Mouse (Mus musculus) kidney, adult 18-20 months (tissue): ENCODE results near the gene Micall2.
"Not testable (repeated sequence)": the region's sequence is repeated elsewhere in the genome, so short reads cannot be mapped to it uniquely, and the experiment has no call there.

ENCODE experiments used
- DNase-seq: peaks from one replicate; pipeline ENCODE4 v3.0.0; 2021

Micall2 gene

GRCm38 (mm10) chr5:139727261-139727660, 8.9 kb downstream of the Micall2 start:
- DNase-seq, result no peak

GRCm38 (mm10) chr5:139726186-139726585, 9.9 kb downstream of the Micall2 start:
- DNase-seq, result no peak

- DNase-seq, result no peak
Observed at GRCm38 (mm10) chr5:139724336-139725116, 11.6 kb downstream of the Micall2 start.

GRCm38 (mm10) chr5:139723113-139723512, 13.0 kb downstream of the Micall2 start:
- no peak for DNase-seq

GRCm38 (mm10) chr5:139722709-139723108, 13.4 kb downstream of the Micall2 start:
- DNase-seq, result no peak

GRCm38 (mm10) chr5:139718949-139719348, 17.2 kb downstream of the Micall2 start:
- DNase-seq, result no peak

GRCm38 (mm10) chr5:139718540-139718939, 17.6 kb downstream of the Micall2 start:
- DNase-seq, result no peak

GRCm38 (mm10) chr5:139717723-139718122, 18.4 kb downstream of the Micall2 start:
- DNase-seq, result peak; percentile 76

GRCm38 (mm10) chr5:139706496-139706895, 29.6 kb downstream of the Micall2 start:
- no peak for DNase-seq

GRCm38 (mm10) chr5:139702905-139703304, 33.2 kb downstream of the Micall2 start:
- no peak for DNase-seq

GRCm38 (mm10) chr5:139702236-139702635, 33.9 kb downstream of the Micall2 start:
- DNase-seq, result no peak

- DNase-seq, result no peak
Observed at GRCm38 (mm10) chr5:139696954-139697353, 39.2 kb downstream of the Micall2 start.

GRCm38 (mm10) chr5:139695876-139696275, 40.3 kb downstream of the Micall2 start:
- not testable (repeated sequence) for DNase-seq

GRCm38 (mm10) chr5:139694989-139695571, 41.1 kb downstream of the Micall2 start:
- DNase-seq, result peak; percentile 85

GRCm38 (mm10) chr5:139694292-139694988, 41.7 kb downstream of the Micall2 start:
- no peak for DNase-seq

- no peak for DNase-seq
Observed at GRCm38 (mm10) chr5:139690791-139691190, 45.3 kb downstream of the Micall2 start.

- DNase-seq, result no peak
Observed at GRCm38 (mm10) chr5:139688356-139688755, 47.8 kb downstream of the Micall2 start.

- DNase-seq, result peak; percentile 28
Observed at GRCm38 (mm10) chr5:139687646-139688045, 48.5 kb downstream of the Micall2 start.

- no peak for DNase-seq
Observed at GRCm38 (mm10) chr5:139686530-139687249, 49.4 kb downstream of the Micall2 start.

GRCm38 (mm10) chr5:139683228-139683627, 52.9 kb downstream of the Micall2 start:
- no peak for DNase-seq

GRCm38 (mm10) chr5:139682631-139682977, 53.5 kb downstream of the Micall2 start:
- no peak for DNase-seq

GRCm38 (mm10) chr5:139681832-139682630, 54.1 kb downstream of the Micall2 start:
- no peak for DNase-seq

- no peak for DNase-seq
Observed at GRCm38 (mm10) chr5:139675707-139675967, 60.5 kb downstream of the Micall2 start.
